Mouse (Mus musculus) MEL (cell line): ENCODE results near the gene Naa15. TPM values are rescaled to one million over a fixed set of nuclear protein-coding genes. Genes with fewer than 3 reads are reported as not detected.

Source experiments
- DNase-seq: peaks from one replicate; pipeline ENCODE4 v3.0.0; 2011; ENCODE audit warnings: low read depth, low spot score
- H3K27ac ChIP-seq: 2 replicates; pipeline ENCODE4 v1.5.1; 2012; ENCODE audit warnings: low read depth, mild to moderate bottlenecking, control low read depth, low read length, moderate library complexity; ENCODE audit not compliant: control insufficient read depth
- H3K27me3 ChIP-seq, 2 experiments: fragments of 150-350 bp in 1 of 2; sonication (generic) in 1 of 2; 2 replicates each; pipeline ENCODE4 v1.6.1; 2012; ENCODE audit warnings: low read length in 2 of 2, mild to moderate bottlenecking in 2 of 2, improper control_type of control experiment in 1 of 2, moderate library complexity in 1 of 2; ENCODE audit not compliant: insufficient read depth in 2 of 2, control insufficient read depth in 1 of 2
- H3K36me3 ChIP-seq, 2 experiments: 2 replicates each; pipeline ENCODE4 v1.6.1; 2012 to 2014; ENCODE audit warnings: low read length in 2 of 2, improper control_type of control experiment in 1 of 2, inconsistent platforms in 1 of 2, mild to moderate bottlenecking in 1 of 2; ENCODE audit not compliant: insufficient read depth in 2 of 2, control insufficient read depth in 1 of 2
- H3K4me1 ChIP-seq, 2 experiments: fragments of 150-350 bp in 1 of 2; sonication (generic) in 1 of 2; 2 replicates each; pipeline ENCODE4 v1.6.1; 2012; ENCODE audit warnings: low read length in 2 of 2, improper control_type of control experiment in 1 of 2, mild to moderate bottlenecking in 1 of 2; ENCODE audit not compliant: insufficient read depth in 2 of 2, control insufficient read depth in 1 of 2
- H3K4me3 ChIP-seq, 2 experiments: fragments of 150-350 bp in 1 of 2; sonication (generic) in 1 of 2; 2 replicates each; pipeline ENCODE4 v1.5.1; 2012; ENCODE audit warnings: low read depth in 2 of 2, low read length in 2 of 2, mild to moderate bottlenecking in 2 of 2, moderate library complexity in 2 of 2, control low read depth in 1 of 2, improper control_type of control experiment in 1 of 2; ENCODE audit not compliant: control insufficient read depth in 1 of 2, insufficient read depth in 1 of 2
- H3K79me2 ChIP-seq: 2 replicates; pipeline ENCODE4 v1.6.1; 2012; ENCODE audit warnings: mild to moderate bottlenecking, low read length, moderate library complexity; ENCODE audit not compliant: control insufficient read depth, poor library complexity, insufficient read depth
- H3K9ac ChIP-seq: 2 replicates; pipeline ENCODE4 v1.6.1; 2012; ENCODE audit warnings: low read depth, mild to moderate bottlenecking, control low read depth, low read length, moderate library complexity; ENCODE audit not compliant: control insufficient read depth, poor library complexity, severe bottlenecking
- H3K9me3 ChIP-seq: fragments of 150-350 bp; sonication (generic); replicated peaks from 2 replicates; pipeline ENCODE4 v1.6.1; 2012; ENCODE audit warnings: mild to moderate bottlenecking, low read length, improper control_type of control experiment, moderate library complexity; ENCODE audit not compliant: insufficient read depth
- E2F4 ChIP-seq: IDR thresholded peaks from 2 replicates; pipeline ENCODE4 v1.6.1; 2011; ENCODE audit warnings: low read depth, low read length, improper control_type of control experiment, borderline replicate concordance
- ELF1 ChIP-seq: IDR thresholded peaks from 2 replicates; pipeline ENCODE4 v1.6.1; 2014; ENCODE audit warnings: low read depth, mild to moderate bottlenecking, inconsistent platforms, low read length, improper control_type of control experiment, moderate library complexity
- ETS1 ChIP-seq: IDR thresholded peaks from 2 replicates; pipeline ENCODE4 v1.6.1; 2012; ENCODE audit warnings: low read depth, mild to moderate bottlenecking, inconsistent platforms, low read length, improper control_type of control experiment, moderate library complexity
- GABPA ChIP-seq: IDR thresholded peaks from 2 replicates; pipeline ENCODE4 v1.6.1; 2012; ENCODE audit warnings: low read depth, mild to moderate bottlenecking, inconsistent platforms, low read length, improper control_type of control experiment, moderate library complexity
- JUND ChIP-seq: IDR thresholded peaks from 2 replicates; pipeline ENCODE4 v1.6.1; 2011; ENCODE audit warnings: low read depth, mild to moderate bottlenecking, improper control_type of control experiment, low read length
- KAT2A ChIP-seq: conservative IDR thresholded peaks from 2 replicates; pipeline ENCODE4 v1.6.1; 2012; ENCODE audit warnings: low read depth, low read length, improper control_type of control experiment, inconsistent platforms
- MAZ ChIP-seq: IDR thresholded peaks from 2 replicates; pipeline ENCODE4 v1.6.1; 2012; ENCODE audit warnings: low read depth, mild to moderate bottlenecking, inconsistent platforms, low read length, improper control_type of control experiment
- MEF2A ChIP-seq: IDR thresholded peaks from 2 replicates; pipeline ENCODE4 v1.6.1; 2014; ENCODE audit warnings: low read depth, mild to moderate bottlenecking, inconsistent platforms, low read length, improper control_type of control experiment; ENCODE audit not compliant: poor library complexity, insufficient replicate concordance, severe bottlenecking; ENCODE audit errors: extremely low read depth
- MXI1 ChIP-seq: IDR thresholded peaks from 2 replicates; pipeline ENCODE4 v1.6.1; 2011; ENCODE audit warnings: mild to moderate bottlenecking, low read depth, low read length, improper control_type of control experiment
- NRF1 ChIP-seq: IDR thresholded peaks from 2 replicates; pipeline ENCODE4 v1.6.1; 2014; ENCODE audit warnings: low read depth, mild to moderate bottlenecking, inconsistent platforms, low read length, improper control_type of control experiment, moderate library complexity; ENCODE audit not compliant: poor library complexity, insufficient read depth, severe bottlenecking
- POLR2AphosphoS5 ChIP-seq: IDR thresholded peaks from 2 replicates; pipeline ENCODE4 v1.6.1; 2012; ENCODE audit warnings: low read depth, borderline replicate concordance, mild to moderate bottlenecking, inconsistent platforms, low read length, moderate library complexity, mixed read lengths
- RAD21 ChIP-seq: IDR thresholded peaks from 2 replicates; pipeline ENCODE4 v1.6.1; 2011; ENCODE audit warnings: mild to moderate bottlenecking, low read depth, low read length, improper control_type of control experiment
- SIN3A ChIP-seq: IDR thresholded peaks from 2 replicates; pipeline ENCODE4 v1.6.1; 2012; ENCODE audit warnings: low read length, improper control_type of control experiment, inconsistent platforms
- UBTF ChIP-seq: IDR thresholded peaks from 2 replicates; pipeline ENCODE4 v1.6.1; 2012; ENCODE audit warnings: low read depth, mild to moderate bottlenecking, inconsistent platforms, low read length, improper control_type of control experiment, moderate library complexity, borderline replicate concordance; ENCODE audit not compliant: insufficient read depth
- ZKSCAN1 ChIP-seq: IDR thresholded peaks from 2 replicates; pipeline ENCODE4 v1.6.1; 2012; ENCODE audit warnings: low read depth, mild to moderate bottlenecking, inconsistent platforms, low read length, improper control_type of control experiment, moderate library complexity
- ZNF384 ChIP-seq: IDR thresholded peaks from 2 replicates; pipeline ENCODE4 v1.6.1; 2012; ENCODE audit warnings: low read depth, mild to moderate bottlenecking, inconsistent platforms, low read length, improper control_type of control experiment
- polyA plus RNA-seq, 2 experiments: library from polyadenylated mRNA; stranded (reverse) in 1 of 2; unstranded in 1 of 2; fragments of >175 nt in 1 of 2; fragments of >200 nt in 1 of 2; gene quantifications; 2 replicates each; pipeline versions ENCODE4 v1.2.1 to v1.2.4; 2012; ENCODE audit warnings: low replicate concordance in 2 of 2, low read depth in 1 of 2; ENCODE audit not compliant: insufficient read length in 2 of 2, insufficient read depth in 1 of 2, missing spikeins in 1 of 2
- total RNA-seq: library from RNA; depleted of rRNA; stranded (reverse); fragments of 300-350 nt; gene quantifications from 2 replicates; pipeline ENCODE4 v1.2.3, GENCODE M21; 2012

Gene Naa15
- total and polyA plus RNA-seq, 3 experiments = 36.6 to 558 (median 61.6) TPM

DNA sequence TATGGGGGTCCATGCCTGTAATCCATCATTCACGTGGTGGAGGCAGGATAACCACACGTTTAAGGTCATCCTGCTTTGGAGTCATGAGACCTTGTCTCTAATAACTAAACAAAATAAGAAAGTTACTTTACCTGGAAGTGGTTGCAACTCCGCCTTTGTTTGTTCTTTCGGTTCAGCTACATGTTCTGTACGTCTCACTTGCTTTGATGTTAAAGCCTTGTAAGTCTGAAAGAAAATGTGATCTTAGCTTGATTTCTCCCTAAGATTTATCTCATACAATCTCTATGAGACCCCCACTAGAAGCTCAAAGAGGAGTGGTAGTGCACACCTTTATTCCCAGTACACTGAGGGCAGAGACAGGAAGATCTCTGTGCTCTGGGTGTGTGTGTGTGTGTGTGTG, 23.9 kb upstream of the Naa15 start:
- no peak for DNase-seq
- no peak overlapping the region for H3K4me3 ChIP-seq
- H3K27ac ChIP-seq = no peak overlapping the region
- H3K4me1 ChIP-seq = peaks cover 3 to 11% of the 10 kb centered on the region in 2 experiments; a peak in 3 of 4 replicates
- H3K27me3 ChIP-seq = no peaks in the 10 kb centered on the region
- no peaks in the 10 kb centered on the region for H3K79me2 ChIP-seq
- no peak for TF ChIP-seq ZKSCAN1
- no peak for TF ChIP-seq RAD21
- TF ChIP-seq SIN3A = no peak
- no peak for TF ChIP-seq MAZ
- no peak for TF ChIP-seq MEF2A
- TF ChIP-seq ETS1 = no peak
- TF ChIP-seq NRF1 = no peak
- TF ChIP-seq GABPA = no peak
- no peak for TF ChIP-seq ELF1
- TF ChIP-seq KAT2A = no peak
- TF ChIP-seq UBTF = no peak
- no peak for TF ChIP-seq JUND
- no peak for TF ChIP-seq E2F4
- no peak for TF ChIP-seq POLR2AphosphoS5
- TF ChIP-seq ZNF384 = no peak
- no peak for TF ChIP-seq MXI1
- TF ChIP-seq, all 39 proteins: peak for 0
- H3K9ac ChIP-seq = no peak overlapping the region
- H3K9me3 ChIP-seq = no peaks in the 10 kb centered on the region
- peaks cover 0 to 11% of the 10 kb centered on the region in 2 experiments; a peak in 2 of 4 replicates for H3K36me3 ChIP-seq

DNA sequence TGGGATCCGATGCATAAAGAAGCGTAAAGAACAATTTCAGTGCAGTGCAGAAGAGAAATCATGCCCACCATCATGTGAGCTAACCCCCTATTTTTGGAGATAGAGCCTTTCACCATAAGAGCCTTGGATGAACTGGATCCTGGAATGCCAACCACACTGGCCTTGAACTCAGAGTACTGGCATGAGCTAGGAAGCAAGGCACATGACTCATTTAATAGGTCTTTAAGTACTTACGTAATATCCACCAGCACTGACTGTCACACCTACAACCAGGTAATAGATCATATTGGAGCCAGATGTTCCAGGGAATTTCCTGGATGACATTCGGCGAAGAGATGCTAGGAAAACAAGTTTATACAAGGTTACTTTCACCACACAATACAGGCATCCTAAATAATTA, 23.4 kb upstream of the Naa15 start:
- DNase-seq = no peak
- Histone ChIP-seq H3K36me3 (peaks cover 0 to 12% of the 10 kb centered on the region in 2 experiments; a peak in 2 of 4 replicates), H3K27ac (no peak overlapping the region), H3K9ac (no peak overlapping the region), H3K4me1 (peaks cover 3 to 11% of the 10 kb centered on the region in 2 experiments; a peak in 3 of 4 replicates), H3K27me3 (no peaks in the 10 kb centered on the region), H3K4me3 (no peak overlapping the region), H3K9me3 (no peaks in the 10 kb centered on the region), H3K79me2 (no peaks in the 10 kb centered on the region)
- no peak for TF ChIP-seq MEF2A
